Mouse (Mus musculus): Measurements from ENCODE around the gene Irf1.

The Irf1 gene

DNA sequence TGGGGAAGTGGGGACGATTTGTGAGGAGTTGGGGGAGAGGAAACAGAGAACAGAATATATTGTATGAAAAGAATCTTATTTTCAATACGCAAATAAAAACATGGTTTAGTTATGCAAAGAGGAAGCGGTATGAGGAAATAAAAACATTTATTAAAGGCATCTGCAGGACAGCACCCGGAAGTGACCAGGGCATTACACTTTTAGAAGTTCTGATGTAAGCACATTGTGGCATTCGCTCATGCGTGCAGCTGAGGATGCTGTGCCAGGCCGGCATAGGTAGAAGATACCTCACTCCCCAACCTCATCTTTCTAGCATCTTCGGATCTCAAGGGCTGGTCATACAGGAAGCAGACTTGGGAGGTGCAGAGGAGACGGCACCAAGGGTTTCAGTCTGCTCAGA lies 13.5 kb downstream of the Irf1 start:
- DNase-seq (ENCODE audit: low spot score), result no peak

DNA sequence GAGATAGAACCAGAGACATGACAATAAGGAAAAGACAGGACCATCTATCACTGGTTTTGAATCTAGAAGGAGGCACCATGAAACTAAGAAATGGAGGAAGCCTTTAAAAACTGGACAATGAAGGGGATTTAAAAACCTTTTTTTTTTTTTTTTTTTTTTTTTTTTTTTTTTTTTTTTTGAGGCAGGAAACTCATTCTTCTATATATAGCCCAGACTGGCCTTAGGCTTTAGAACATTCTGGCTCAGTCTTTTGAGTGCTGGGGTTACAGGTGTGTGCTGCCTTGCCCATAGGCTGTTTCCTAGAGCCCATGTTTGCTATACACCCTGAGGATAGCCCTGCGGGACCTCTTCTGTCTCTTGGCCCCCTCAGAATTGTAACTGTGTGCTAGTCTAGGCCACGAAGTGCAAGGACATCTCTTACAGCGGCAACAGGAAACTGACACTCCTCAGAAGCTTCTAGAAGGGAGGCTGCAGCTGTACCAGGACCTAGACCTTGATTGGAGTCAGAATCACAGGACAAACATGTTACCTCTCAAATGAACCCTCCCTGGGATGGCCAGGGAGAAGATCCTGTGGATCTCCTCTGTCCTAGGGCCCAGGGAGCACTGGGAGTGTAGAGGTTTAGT lies 15.6 kb downstream of the Irf1 start:
- DNase-seq (ENCODE audit: low spot score), result no peak

DNA sequence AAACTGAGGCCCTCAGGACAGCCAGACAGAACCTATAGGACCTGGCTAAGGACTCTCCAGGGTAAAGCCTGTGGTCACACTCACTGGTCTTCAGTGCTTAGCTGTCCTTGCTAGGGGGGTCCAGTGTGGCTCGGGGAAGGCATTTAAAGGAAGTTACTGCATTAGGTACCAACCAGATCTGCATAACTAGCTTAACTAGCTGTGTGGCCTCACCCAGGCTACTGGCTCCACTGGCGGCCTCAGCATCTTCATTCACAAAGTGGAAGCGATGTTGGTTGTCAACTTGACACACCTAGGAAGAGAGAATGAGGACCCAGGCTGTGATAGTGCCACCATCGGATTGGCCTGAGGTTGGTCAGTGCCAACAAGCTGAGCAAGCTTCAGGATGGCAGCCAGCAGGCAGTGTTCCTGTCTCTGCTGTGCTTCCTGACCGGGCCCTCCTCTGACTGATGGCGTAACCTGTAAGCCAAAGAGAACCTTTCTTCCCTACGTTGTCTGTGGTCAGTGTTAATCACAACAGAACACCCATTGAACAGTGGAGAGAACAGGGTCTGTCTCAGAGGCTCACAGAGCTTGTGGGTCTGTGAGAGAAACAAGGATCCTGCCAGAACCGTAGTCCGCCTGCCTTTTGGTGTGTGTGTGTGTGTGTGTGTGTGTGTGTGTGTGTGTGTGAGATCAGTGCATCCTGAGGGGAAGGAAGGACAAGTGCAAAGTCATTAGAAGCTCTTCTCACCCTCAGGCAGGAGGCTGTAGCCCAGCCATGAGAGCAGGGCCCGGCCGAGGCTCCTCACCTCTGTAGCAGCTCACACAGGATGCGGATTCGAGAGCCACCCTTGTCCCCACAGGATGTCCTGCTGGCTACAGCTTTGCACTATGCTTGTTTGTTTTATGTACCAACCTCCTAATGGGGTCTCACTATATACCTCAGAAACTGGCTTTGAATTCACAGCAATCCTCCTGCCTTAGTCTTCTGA lies 16.5 kb downstream of the Irf1 start:
- no peak for DNase-seq (ENCODE audit: low spot score)

DNA sequence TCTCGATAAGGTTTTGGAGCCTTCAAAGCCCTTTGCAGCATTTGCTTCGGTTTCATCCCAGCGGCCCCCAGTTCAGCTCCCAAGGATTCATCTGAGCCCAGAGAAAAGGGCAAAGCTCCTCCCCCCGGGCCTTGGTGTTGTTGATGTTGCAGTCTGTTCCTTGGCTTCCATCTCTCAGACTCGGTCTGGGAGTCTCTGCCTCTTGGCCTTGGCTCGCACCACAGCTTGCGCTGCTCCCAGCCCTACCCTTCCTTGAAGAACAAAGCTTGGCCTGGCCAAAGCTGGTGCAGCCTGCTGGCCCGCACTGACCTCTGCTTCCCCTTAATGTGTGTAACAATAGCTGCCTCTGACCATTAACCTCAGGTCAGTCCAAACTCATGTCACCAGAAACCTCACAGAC lies 18.4 kb downstream of the Irf1 start:
- DNase-seq (ENCODE audit: low spot score), result peak; percentile 38

DNA sequence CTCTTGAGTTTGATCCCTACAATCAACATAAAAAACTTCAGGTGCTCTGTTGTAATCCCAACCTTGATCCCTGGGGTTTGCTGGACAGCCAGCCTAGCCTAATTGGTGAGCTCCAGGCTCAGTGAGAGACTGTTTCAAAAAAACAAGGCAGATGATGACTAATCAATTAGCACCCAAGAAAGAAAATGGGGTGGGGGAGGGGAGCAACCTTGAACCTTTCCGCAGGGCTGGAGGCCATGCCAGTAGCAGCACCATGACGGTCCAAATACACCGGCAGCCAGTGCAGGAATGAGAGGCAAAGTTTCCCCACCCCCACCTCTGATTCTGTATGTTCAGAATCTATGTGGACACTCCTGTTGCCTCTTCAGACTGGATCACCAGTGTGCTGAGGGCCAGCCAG lies 19.5 kb downstream of the Irf1 start:
- DNase-seq (ENCODE audit: low spot score), result no peak

DNA sequence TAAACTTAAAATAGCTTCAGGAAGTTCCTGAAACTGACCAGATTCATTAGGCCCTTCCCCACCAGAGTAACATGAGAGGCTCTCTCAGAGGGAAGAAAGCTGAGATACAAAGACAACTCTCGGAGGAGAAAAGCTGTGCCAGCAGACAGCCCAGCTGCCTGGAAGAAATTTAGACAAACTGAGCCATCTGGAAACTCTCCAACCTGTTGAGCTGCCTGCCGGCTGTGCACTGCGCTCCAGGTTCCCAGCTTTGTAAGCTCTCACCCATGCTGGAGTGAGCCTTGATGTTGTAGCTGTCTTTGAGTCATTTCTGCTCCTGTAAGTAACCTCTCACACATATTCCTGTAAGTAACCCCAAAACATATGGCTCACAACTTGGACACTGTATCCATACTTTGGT lies 23.2 kb downstream of the Irf1 start:
- no peak for DNase-seq (ENCODE audit: low spot score)

DNA sequence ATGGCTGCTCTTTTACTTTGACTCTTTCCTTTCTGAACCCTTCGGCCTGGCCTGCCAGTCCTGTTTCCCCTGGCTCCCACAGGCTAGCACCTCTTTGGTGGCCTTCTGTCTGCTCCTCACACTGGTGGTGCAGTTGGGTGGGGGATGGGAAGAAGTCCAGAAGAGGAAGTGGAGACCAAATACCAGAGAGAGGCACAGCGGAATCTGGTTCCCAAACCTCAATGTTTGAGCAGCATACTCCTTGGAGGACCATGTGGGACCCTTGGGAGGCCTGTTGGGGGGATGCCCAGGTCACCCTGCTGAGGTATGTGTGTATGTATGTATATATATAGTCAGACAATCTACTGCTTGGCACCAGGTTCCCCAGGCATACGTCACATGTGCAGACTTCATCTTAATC lies 24.2 kb downstream of the Irf1 start:
- no peak for DNase-seq (ENCODE audit: low spot score)

DNA sequence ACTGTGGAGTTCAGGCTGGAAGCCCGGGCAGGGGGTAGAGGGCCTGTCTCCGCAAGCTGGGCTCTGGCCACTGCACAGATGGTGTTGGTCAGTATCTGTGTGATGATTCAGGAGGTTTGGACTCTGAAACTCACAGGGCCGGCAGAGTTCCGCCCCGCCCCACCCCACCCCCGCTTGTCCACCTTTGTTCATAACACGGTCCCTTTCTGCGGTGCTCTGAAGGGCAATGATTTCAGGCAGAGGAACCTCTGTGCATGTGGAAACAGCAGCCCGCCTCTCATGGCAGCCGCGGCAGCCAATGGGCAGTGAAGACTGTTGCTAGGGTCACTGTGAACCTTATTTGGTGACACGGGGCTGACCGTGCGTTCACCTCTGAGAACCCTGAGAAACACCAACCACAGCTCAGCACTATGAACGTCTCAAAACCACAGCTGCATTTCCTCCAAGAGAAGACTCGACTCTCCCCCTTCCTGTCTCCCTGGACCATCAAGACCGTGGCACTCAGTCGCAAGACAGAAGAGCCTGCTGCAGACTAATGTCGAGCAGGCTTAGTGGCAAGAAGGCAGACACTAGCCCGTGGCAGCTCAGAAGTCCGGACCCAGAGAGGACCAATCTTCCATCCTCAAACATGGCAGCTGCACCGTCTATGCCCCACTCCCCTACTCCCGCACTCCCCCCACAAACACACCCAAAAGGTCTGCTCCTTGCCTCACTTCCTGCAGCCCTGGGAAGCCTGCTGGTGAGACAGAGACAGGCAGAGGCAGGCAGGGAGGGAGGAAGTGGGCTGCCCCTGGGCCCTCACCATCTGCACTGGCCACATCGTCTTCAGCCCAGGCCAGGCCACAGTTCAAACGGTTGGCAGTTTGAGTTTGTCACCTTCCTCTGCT lies 25.1 kb downstream of the Irf1 start:
- no peak for DNase-seq (ENCODE audit: low spot score)

DNA sequence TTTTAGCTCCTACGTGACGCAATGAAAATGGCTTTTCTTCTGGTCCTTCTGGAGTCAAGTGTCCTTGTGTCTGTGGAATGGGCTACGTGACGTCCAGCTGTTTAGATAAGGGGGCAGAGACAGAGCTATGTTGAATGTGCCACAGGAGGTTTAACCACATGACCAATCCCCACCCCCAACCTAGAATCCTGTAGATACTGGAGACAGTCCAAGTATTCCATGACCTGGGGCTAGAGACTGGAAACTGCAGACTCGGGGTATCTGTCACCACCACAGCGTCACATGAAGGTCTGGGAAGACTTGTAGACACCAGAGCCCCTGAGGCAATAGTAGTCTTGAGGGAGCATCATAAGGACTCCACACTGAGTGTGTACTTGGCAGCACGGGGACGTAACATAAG lies 26.0 kb downstream of the Irf1 start:
- DNase-seq (ENCODE audit: low spot score), result no peak

DNA sequence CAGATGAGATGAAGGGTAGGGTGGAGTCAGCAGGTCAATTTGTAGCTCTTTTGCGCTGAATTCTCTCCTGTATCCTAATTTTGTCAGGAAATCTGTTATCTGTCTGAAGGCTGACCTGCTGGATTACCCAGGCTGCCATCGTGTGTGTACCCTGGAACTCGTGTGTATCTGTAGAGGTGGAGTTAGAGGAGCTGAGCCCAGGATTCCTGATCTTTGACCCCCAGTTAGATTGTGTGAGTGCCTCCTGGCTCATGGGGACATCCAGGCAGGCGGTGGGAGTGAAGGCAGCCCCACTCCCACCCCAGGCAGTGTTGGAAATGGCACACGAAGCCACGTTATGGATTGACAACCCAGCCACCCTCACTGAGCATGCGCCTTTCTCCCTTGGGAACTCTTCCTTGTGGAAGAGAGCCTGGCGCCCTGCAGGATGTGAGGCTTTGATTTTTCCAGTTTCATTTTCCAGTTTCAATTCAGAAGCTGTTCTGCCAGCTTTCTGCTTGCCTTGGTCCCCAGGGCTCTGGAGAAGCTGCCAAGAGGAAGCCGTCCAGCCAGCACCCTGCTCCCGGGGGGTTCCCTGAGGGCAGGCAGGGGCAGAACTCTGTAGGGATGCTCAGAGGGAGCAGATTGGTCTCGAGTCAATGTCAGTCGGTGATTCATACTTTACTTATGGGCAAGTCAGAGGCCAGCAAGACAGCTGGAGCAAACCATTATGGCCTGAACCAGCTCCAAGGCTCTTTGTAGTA lies 26.8 kb downstream of the Irf1 start:
- DNase-seq (ENCODE audit: low spot score), result no peak

DNA sequence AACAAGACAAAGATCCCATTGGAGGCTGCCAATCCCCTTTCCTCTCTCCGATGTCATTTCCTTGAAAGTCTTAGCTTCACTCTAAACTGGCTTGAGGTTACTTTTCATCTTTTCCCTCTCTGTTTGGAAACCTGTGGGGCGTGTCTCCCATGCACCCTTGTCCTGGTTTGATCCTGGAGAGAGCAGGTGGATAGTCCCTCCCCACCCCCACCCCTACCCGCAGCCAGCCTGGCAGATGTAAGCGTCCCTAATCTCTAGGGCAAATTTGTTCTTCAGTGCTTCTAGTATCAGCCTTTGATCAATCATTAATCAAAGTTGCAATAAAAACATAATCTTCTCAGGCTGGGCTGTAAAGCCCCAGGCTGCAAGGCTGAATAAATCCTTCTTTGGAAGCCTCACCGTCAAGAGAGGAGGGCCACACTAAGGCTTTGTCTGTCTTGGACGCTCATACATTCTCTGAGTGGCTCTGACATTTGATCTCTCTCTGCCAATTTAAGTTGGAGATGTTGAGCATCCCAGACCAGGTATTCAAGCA lies 27.6 kb downstream of the Irf1 start:
- DNase-seq (ENCODE audit: low spot score), result no peak

DNA sequence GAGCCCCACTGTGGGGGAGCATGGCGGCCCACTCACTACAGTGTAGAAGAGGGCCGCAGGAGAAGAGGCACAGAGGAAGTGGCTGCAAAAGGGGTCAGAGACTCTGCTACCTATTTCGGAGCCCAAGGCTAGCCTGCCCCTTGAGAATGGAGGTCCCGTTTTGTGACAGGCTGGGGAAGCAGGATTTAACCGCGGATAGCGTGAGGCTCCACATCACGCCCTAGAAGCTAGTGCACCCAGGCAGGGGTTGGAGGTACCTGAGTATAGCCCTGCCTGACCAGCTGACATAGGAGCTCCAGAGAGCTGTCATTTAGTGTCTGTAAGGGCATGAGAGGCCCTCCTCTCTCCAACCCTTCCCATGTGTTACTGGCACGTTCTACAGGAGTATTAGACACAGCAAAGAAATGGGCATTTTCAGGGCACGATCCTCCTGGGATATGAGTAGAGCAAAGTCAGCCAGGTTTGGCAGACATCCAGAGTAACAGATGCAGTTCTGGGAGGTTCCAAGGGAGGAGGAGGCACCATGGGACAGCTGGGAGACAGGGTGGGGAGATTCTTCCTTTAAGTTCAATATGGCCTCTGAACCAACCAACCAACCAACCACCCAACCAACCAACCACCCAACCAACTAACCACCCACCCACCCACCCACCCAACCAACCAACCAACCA lies 28.4 kb downstream of the Irf1 start:
- no peak for DNase-seq (ENCODE audit: low spot score)

DNA sequence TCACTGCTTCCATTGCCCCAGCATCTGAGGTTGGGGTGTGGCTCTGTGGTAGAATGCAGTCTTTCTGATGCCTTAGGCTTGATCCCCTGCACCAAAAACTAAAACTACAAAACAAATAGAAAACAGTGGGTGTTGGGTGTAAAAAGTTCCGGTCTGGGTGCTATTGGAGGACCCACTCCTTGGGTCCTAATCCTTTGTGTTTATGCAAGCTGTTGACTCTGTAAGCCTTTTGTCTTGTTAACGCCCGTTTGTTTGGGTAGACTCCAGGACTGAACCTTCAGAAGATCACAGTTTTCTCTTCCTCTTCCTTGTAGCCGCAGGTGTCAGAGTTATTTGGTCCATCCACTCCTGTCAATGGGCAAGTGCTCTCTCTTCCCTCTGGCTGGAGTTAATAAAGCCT lies 30.2 kb downstream of the Irf1 start:
- no peak for DNase-seq (ENCODE audit: low spot score)

DNA sequence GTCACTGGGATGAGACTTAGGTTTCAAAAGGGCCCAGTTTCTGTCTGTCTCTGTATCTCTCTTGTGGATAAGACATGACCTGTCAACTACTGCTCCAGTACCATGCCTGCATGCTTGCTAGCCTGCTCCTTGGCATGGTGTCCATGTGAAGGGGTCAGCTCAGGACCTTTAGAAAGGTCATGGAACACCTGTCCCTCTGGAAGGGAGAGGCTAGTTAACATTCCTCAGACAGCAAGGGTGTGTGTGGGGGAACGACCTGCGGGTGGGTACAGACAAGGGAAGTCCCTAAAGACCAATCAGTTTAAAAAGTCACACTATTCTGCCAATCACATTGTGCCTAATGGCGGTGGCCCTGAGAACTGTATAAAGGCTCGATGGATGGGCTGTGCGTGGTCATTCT lies 31.2 kb downstream of the Irf1 start:
- no peak for DNase-seq (ENCODE audit: low spot score)

DNA sequence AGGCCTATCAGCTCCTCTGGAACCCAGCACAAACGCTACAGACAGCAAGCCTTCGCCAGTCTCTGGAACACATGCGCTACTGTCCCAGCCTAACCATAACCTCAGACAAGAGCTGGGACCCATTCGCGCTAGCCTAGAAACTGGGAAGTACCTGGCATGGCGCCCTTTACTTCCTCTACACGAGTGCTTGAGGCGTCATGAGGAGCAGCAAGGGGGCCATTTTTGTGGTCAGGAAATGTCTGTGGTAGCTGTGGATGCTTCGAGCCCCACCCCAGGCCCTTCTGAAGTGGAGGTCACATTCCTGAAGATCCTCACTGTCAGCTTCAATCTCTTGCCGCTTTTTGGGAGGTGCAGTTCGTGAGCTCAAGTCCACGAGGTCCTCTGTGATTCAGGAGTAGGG lies 33.3 kb downstream of the Irf1 start:
- no peak for DNase-seq (ENCODE audit: low spot score)

DNA sequence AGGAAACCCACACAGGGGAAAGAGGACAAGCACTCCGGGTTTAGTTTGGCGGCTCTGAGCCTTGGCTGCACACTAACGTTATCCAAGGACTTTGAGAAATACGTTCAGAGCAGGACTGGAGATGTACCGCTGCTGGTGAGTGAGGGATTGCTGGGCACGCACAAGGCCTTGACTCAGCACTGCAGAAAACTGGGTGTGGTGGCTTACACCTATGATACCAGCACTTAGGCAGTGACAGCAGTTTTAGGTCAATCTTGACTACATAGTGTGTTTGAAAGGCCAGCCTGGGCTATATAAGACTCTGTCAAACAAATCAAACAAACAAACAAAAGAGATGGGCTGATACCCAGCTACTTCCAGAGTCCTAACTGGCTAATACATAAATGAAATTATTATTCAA lies 33.7 kb downstream of the Irf1 start:
- DNase-seq (ENCODE audit: low spot score), result no peak

DNA sequence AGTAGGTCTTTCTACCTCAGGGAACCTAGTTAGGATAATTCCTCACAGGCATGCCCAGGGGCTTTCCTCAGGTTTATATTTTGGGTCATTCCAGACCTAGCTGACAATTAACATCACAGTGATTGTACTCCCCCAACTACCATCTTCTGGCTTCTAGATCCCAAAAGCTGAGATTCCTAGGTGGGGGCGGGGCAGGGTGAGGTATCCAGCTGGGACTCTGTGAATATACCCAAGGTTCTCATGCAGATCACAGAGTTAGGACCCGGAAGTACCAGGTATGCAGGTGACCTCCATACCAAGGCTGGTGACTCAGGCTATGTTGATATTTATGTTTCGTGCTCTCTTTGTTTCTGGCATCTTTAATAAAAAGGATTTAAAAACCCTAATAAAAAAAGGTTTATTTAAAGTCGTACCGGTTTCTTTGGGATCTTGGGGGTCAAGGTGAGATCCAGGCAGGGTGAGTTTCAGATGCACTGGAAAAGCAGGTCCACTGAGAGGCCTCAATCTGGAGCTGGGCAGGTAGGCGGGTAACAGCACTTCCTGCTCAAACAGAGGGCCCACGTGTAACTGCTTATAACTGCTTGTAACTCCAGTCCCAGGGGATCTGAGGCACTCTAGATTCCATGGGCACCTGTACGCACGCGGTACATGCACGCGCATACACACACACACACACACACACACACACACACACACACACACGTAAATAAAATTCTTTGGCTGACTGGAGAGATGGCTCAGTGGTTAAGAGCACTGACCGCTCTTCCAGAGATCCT lies 34.9 kb downstream of the Irf1 start:
- no peak for DNase-seq (ENCODE audit: low spot score)

DNA sequence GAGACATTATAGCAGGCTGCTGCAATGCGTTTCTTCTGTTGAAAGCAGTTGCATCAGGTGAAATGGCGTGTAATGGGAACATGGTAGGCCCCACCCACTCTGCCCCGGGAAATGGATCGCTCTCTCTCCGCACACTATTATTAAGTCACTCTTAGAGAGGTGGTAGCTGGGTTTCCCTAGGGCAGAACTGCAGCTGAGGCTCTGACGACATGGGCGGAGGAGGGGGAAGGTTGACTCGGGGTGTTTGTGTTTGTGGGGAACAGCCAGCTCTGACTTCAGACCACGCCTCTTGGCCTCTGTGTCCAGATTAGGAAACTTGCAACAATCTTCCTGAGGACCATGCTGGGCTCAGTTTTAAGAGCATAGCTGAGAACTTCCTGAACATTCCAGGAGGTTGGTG lies 36.0 kb downstream of the Irf1 start:
- DNase-seq (ENCODE audit: low spot score), result no peak

DNA sequence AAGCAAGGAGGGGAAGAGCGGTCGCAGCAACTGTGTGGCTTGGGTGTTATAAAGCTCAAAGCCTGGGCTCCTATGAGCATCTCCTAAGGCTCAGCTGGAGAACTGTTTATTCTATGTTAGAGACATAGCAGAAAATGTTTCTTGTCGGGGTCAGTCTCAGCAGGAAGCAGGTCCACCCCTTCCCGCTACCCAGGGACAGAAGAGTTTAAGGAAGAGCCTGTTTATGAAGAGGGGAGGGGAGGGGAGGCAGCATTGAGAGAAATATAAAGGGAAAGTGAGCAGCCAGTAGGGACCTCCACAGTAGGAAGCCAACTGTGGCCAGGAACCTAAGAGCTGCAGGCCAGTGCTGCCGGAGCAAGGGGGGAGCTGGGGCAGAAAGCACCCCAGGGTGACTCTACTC lies 39.5 kb downstream of the Irf1 start:
- no peak for DNase-seq (ENCODE audit: low spot score)

DNA sequence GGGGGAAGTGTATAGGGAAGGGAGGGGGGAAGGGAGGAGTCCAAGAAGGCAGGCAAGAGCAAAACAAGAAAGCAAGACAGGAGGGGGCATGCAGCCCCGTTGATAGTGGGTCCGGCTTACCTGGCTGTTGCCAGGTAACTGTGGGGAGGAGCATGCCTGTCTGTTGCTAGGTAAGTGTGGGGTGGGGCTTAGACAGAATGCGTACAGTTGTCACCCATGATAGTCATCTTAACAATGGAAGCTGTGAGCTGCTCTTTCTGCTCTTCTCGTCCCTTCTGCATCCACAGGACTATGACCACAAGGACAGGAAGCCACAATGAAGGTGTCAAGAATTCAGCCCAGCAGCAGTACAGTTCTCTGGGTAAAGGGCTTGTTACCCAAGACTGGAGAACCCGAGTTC lies 40.3 kb downstream of the Irf1 start:
- no peak for DNase-seq (ENCODE audit: low spot score)

All from embryo, embryonic 10.5 days (tissue).